Mouse (Mus musculus): ENCODE results near the gene Rpl21. TPM values are rescaled to one million over a fixed set of nuclear protein-coding genes. Genes with fewer than 3 reads are reported as not detected.
A peak's percentile ranks its signal among the peaks of the same experiment; 100 is the strongest.

Gene Rpl21
- polyA plus RNA-seq, 2 experiments, result 505 to 720 TPM

- Histone ChIP-seq H3K4me1 (ENCODE audit: control insufficient read depth, insufficient read depth, low read length) (peaks cover 11% of the 10 kb centered on the region; the same call in 1 of the 2 replicates), H3K4me3 (replicated peaks; ENCODE audit: low read length) (peak overlapping the region; percentile 95), H3K27me3 (ENCODE audit: control insufficient read depth, insufficient read depth, low read length) (no peaks in the 10 kb centered on the region), H3K4me2 (replicated peaks; ENCODE audit: low read depth, low read length, severe bottlenecking) (peak overlapping the region; percentile 80), H3K36me3 (ENCODE audit: control insufficient read depth, insufficient read depth, low read length) (peaks cover 36% of the 10 kb centered on the region), H3K9ac (ENCODE audit: low read depth, low read length, severe bottlenecking) (peak overlapping the region; percentile 96), H3K9me3 (ENCODE audit: control insufficient read depth, low read length) (no peaks in the 10 kb centered on the region), H3K27ac (replicated peaks; ENCODE audit: low read depth, low read length) (peak overlapping the region; percentile 89)
- DNase-seq (ENCODE audit: low spot score) (no peak), ATAC-seq (ENCODE audit: low FRiP score, low read depth) (no peak)
- no peak for TF ChIP-seq POLR2A (IDR thresholded peaks at IDR 0.05; ENCODE audit: borderline replicate concordance, extremely low read depth, insufficient read depth, insufficient read length)
- WGBS, result 53% methylated on average over 7 of the region's 7 CpGs
Measured at GRCm38 (mm10) chr5:146832435-146832768, 288 bp upstream of the Rpl21 start.

DNA sequence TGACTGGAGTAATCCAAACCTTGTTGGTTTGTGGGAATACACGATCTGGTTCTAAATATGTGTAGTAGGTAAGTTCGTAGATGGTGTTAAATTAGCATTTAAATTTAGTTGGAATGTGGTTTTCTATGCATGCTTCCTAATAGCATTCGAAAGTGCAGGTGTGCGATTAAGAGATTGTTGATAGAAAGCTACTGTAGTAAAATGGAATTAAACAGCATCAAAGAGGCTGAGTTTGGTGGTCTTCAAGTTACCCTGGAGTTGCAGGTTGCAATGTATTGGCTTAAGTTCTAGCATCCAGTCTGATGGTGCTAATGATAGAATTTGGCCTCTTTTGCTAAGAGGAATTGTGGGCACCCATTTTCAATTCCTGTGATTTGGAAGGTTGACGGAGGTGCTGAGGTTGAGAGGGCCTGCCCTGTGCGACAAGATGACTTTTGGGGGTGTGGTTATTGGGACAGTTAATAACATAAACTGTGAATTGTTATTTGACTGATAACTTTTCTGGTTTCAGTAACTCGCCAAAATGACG lies 1.0 kb downstream of the Rpl21 start:
- Histone ChIP-seq H3K9me3 (ENCODE audit: control insufficient read depth, low read length) (no peaks in the 10 kb centered on the region), H3K4me1 (ENCODE audit: control insufficient read depth, insufficient read depth, low read length) (peaks cover 11% of the 10 kb centered on the region; the same call in 1 of the 2 replicates), H3K9ac (ENCODE audit: low read depth, low read length, severe bottlenecking) (peak overlapping the region; percentile 96), H3K4me2 (replicated peaks; ENCODE audit: low read depth, low read length, severe bottlenecking) (peak overlapping the region; percentile 80), H3K36me3 (ENCODE audit: control insufficient read depth, insufficient read depth, low read length) (peaks cover 48% of the 10 kb centered on the region), H3K4me3 (replicated peaks; ENCODE audit: low read length) (peak overlapping the region; percentile 95), H3K27me3 (ENCODE audit: control insufficient read depth, insufficient read depth, low read length) (no peaks in the 10 kb centered on the region), H3K27ac (replicated peaks; ENCODE audit: low read depth, low read length) (peak overlapping the region; percentile 89; the same call in 1 of the 2 replicates)
- WGBS, result 19% methylated on average over 8 of the region's 8 CpGs
- no peak for TF ChIP-seq POLR2A (IDR thresholded peaks at IDR 0.05; ENCODE audit: borderline replicate concordance, extremely low read depth, insufficient read depth, insufficient read length)
- ATAC-seq (ENCODE audit: low FRiP score, low read depth), result no peak
- DNase-seq (ENCODE audit: low spot score), result no peak

DNA sequence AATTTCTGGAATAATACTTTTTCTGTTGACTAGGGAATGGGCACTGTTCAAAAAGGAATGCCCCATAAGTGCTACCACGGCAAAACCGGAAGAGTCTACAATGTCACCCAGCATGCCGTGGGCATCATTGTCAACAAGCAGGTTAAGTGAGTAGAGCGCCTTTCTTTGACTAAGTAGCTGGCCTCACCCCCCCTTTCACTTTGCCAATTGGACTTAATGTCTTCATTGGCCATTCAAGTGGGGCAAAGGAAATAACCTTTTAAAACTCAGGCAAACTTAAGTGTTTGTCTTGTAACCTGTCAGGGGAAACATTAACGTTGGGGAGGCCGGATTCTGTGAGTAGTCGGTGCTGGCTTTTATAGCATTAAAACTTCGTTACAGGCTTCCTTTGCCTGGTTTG lies 2.3 kb downstream of the Rpl21 start:
- Histone ChIP-seq H3K4me1 (ENCODE audit: control insufficient read depth, insufficient read depth, low read length) (peaks cover 11% of the 10 kb centered on the region; the same call in 1 of the 2 replicates), H3K27ac (replicated peaks; ENCODE audit: low read depth, low read length) (no peak overlapping the region), H3K27me3 (ENCODE audit: control insufficient read depth, insufficient read depth, low read length) (no peaks in the 10 kb centered on the region), H3K4me2 (replicated peaks; ENCODE audit: low read depth, low read length, severe bottlenecking) (no peak overlapping the region), H3K9me3 (ENCODE audit: control insufficient read depth, low read length) (no peaks in the 10 kb centered on the region), H3K4me3 (replicated peaks; ENCODE audit: low read length) (no peak overlapping the region), H3K9ac (ENCODE audit: low read depth, low read length, severe bottlenecking) (no peak overlapping the region), H3K36me3 (ENCODE audit: control insufficient read depth, insufficient read depth, low read length) (peaks cover 48% of the 10 kb centered on the region)
- WGBS, result 85% methylated on average over 8 of the region's 8 CpGs
- DNase-seq (ENCODE audit: low spot score) (no peak), ATAC-seq (ENCODE audit: low FRiP score, low read depth) (no peak)
- TF ChIP-seq POLR2A (IDR thresholded peaks at IDR 0.05; ENCODE audit: borderline replicate concordance, extremely low read depth, insufficient read depth, insufficient read length), result no peak

DNA sequence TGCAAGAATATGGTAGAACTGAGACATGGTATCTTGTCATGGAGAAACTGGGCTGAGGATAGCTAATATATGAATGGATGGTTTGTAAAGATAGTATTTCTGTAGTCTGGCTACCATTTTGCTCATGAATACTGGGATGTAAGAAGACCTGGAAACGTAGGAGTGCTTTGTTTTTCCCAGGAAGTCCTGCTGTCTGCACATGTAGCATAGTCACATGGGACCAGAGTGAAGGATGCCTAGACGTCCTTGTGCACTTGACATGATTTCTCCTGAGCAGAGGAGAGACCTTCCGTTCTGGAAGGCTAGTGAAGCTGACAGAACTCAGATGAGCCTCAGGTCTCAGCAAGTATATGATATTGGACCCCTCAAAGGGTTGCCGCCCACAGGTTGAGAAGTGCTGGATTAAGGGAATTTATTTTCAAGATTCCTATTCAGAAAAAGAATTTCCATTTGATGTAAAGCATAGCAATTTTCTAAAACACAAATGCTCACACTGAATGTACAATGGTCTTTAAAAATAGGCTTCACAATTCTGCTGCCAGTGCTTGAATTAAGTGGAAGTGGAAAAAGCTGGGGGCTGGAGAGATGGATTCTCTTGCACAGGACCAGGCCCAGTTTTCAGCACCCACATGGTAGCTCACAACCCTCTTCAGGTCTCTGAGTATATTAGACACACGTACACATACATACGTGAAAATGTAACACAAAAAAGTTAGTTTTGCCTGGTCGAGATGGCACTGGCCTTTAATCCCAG lies 5.5 kb downstream of the Rpl21 start:
- Histone ChIP-seq H3K9me3 (ENCODE audit: control insufficient read depth, low read length) (no peaks in the 10 kb centered on the region), H3K9ac (ENCODE audit: low read depth, low read length, severe bottlenecking) (no peak overlapping the region), H3K36me3 (ENCODE audit: control insufficient read depth, insufficient read depth, low read length) (peaks cover 48% of the 10 kb centered on the region), H3K4me1 (ENCODE audit: control insufficient read depth, insufficient read depth, low read length) (peaks cover 11% of the 10 kb centered on the region; the same call in 1 of the 2 replicates), H3K27me3 (ENCODE audit: control insufficient read depth, insufficient read depth, low read length) (no peaks in the 10 kb centered on the region), H3K4me3 (replicated peaks; ENCODE audit: low read length) (no peak overlapping the region), H3K27ac (replicated peaks; ENCODE audit: low read depth, low read length) (no peak overlapping the region), H3K4me2 (replicated peaks; ENCODE audit: low read depth, low read length, severe bottlenecking) (no peak overlapping the region)
- 66% methylated on average over 7 of the region's 7 CpGs for WGBS
- DNase-seq (ENCODE audit: low spot score) (no peak), ATAC-seq (ENCODE audit: low FRiP score, low read depth) (no peak)
- no peak for TF ChIP-seq POLR2A (IDR thresholded peaks at IDR 0.05; ENCODE audit: borderline replicate concordance, extremely low read depth, insufficient read depth, insufficient read length)

DNA sequence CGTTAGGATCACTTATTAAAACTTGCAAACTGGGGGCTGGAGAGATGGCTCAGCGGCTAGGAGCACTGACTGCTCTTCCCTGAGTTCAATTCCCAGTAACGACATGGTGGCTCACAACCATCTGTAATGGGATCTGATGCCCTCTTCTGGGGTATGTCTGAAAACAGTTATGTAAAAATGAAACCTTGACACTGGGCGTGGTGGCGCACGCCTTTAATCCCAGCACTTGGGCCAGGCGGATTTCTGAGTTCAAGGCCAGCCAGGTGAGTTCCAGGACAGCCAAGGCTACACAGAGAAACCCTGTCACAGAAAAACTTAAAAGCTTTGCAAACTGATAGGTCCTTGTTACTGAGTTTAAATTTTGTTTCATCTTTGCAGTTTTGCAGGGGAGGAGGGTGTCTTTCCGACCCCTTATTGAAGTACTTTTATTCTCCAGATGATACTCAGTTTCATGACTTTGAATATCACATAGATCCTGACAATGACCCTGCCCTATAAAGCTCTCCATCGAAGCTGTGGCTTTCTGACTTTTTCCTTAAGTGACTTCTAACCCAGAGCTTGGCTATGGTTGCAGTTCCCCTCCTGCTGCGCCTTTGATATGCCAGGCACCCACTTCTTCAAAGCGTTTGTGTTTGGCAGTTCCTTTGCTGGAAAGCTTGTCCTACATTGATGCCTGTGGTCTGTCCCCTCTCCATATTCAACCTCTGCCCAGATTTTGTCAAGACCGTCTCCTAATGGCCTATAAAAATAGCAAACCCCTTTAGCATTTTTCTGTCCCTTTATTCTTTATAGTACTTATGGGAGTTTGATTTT lies 6.4 kb downstream of the Rpl21 start:
- DNase-seq (ENCODE audit: low spot score) (no peak), ATAC-seq (ENCODE audit: low FRiP score, low read depth) (no peak)
- no peak overlapping the region for H3K27ac ChIP-seq (replicated peaks; ENCODE audit: low read depth, low read length)
- no peak for TF ChIP-seq POLR2A (IDR thresholded peaks at IDR 0.05; ENCODE audit: borderline replicate concordance, extremely low read depth, insufficient read depth, insufficient read length)
- peaks cover 46% of the 10 kb centered on the region for H3K36me3 ChIP-seq (ENCODE audit: control insufficient read depth, insufficient read depth, low read length)
- no peaks in the 10 kb centered on the region for H3K9me3 ChIP-seq (ENCODE audit: control insufficient read depth, low read length)
- whole genome bisulfite sequencing, result 34% methylated on average over 12 of the region's 12 CpGs
- no peak overlapping the region for H3K9ac ChIP-seq (ENCODE audit: low read depth, low read length, severe bottlenecking)
- no peak overlapping the region for H3K4me2 ChIP-seq (replicated peaks; ENCODE audit: low read depth, low read length, severe bottlenecking)
- no peaks in the 10 kb centered on the region for H3K27me3 ChIP-seq (ENCODE audit: control insufficient read depth, insufficient read depth, low read length)
- no peak overlapping the region for H3K4me3 ChIP-seq (replicated peaks; ENCODE audit: low read length)
- peaks cover 6% of the 10 kb centered on the region; the same call in 1 of the 2 replicates for H3K4me1 ChIP-seq (ENCODE audit: control insufficient read depth, insufficient read depth, low read length)
